Mouse (Mus musculus): ENCODE results near the gene Tns1. TPM values are rescaled to one million over a fixed set of nuclear protein-coding genes. Genes with fewer than 3 reads are reported as not detected.
A peak's percentile ranks its signal among the peaks of the same experiment; 100 is the strongest.

Gene Tns1
- polyA plus RNA-seq, 1 experiment from 2014 or later = 28.8 TPM

DNA sequence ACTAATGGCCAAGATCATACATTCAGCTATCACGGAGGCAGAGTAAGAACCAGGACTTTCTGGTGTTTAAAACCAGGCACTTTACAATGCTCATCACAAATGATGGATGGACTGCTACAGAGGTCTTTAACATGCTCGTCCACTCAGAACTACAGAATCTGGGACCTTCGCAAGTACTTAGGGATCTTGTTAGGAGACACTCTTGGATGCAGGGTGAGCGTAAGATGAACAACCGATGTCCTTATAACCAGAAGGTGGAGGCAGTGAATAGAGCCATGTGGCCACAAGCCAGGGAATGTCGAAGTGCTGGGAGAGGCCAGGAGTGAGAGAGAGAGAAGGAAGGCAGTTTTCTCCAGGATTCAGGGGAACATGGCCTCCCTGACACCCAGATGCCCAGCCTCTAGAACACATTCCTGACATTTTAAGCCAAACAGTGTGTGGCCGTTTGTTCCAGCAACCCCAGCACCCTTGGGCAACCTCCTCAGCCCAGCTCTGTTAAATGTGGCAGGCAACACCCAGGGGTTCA is 130.3 kb downstream of the Tns1 start:
- Histone ChIP-seq H3K9ac (ENCODE audit: low read length) (no peak overlapping the region), H3K27ac (replicated peaks) (peak overlapping the region; percentile 58), H3K27me3 (ENCODE audit: control insufficient read depth, insufficient read depth, low read length) (no peaks in the 10 kb centered on the region), H3K4me3 (ENCODE audit: low read depth, low read length) (no peak overlapping the region), H3K9me3 (ENCODE audit: control insufficient read depth, low read length) (no peaks in the 10 kb centered on the region), H3K4me1 (replicated peaks; ENCODE audit: control insufficient read depth, insufficient read depth) (peaks cover 5% of the 10 kb centered on the region; the same call in 1 of the 2 replicates), H3K4me2 (replicated peaks; ENCODE audit: low read depth) (no peak overlapping the region), H3K36me3 (ENCODE audit: control insufficient read depth, insufficient read depth, low read length) (peaks cover 26% of the 10 kb centered on the region; the same call in 1 of the 2 replicates)
- TF ChIP-seq EP300 (optimal IDR thresholded peaks at IDR 0.05) (no peak), CTCF (IDR thresholded peaks at IDR 0.05; ENCODE audit: low read depth) (peak; percentile 27; the same call in 1 of the 2 replicates)
- ATAC-seq (ENCODE audit: low FRiP score, low TSS enrichment) = no peak
- WGBS = 39% methylated on average over 7 of the region's 7 CpGs
- no peak for DNase-seq (ENCODE audit: low spot score)

- H3K9me3 ChIP-seq (ENCODE audit: control insufficient read depth, low read length) = no peaks in the 10 kb centered on the region
- H3K4me1 ChIP-seq (replicated peaks; ENCODE audit: control insufficient read depth, insufficient read depth) = no peaks in the 10 kb centered on the region
- DNase-seq (ENCODE audit: low spot score) (no peak), ATAC-seq (ENCODE audit: low FRiP score, low TSS enrichment) (no peak)
- TF ChIP-seq EP300 (optimal IDR thresholded peaks at IDR 0.05) (no peak), CTCF (IDR thresholded peaks at IDR 0.05; ENCODE audit: low read depth) (no peak)
- WGBS = 81% methylated on average over 7 of the region's 7 CpGs
- H3K4me3 ChIP-seq (ENCODE audit: low read depth, low read length) = no peak overlapping the region
- H3K27ac ChIP-seq (replicated peaks) = no peak overlapping the region
- peaks cover 26% of the 10 kb centered on the region; the same call in 1 of the 2 replicates for H3K36me3 ChIP-seq (ENCODE audit: control insufficient read depth, insufficient read depth, low read length)
- H3K9ac ChIP-seq (ENCODE audit: low read length) = no peak overlapping the region
- no peak overlapping the region for H3K4me2 ChIP-seq (replicated peaks; ENCODE audit: low read depth)
- no peaks in the 10 kb centered on the region for H3K27me3 ChIP-seq (ENCODE audit: control insufficient read depth, insufficient read depth, low read length)
Observed at GRCm38 (mm10) chr1:73993279-73993678, 131.0 kb downstream of the Tns1 start.

DNA sequence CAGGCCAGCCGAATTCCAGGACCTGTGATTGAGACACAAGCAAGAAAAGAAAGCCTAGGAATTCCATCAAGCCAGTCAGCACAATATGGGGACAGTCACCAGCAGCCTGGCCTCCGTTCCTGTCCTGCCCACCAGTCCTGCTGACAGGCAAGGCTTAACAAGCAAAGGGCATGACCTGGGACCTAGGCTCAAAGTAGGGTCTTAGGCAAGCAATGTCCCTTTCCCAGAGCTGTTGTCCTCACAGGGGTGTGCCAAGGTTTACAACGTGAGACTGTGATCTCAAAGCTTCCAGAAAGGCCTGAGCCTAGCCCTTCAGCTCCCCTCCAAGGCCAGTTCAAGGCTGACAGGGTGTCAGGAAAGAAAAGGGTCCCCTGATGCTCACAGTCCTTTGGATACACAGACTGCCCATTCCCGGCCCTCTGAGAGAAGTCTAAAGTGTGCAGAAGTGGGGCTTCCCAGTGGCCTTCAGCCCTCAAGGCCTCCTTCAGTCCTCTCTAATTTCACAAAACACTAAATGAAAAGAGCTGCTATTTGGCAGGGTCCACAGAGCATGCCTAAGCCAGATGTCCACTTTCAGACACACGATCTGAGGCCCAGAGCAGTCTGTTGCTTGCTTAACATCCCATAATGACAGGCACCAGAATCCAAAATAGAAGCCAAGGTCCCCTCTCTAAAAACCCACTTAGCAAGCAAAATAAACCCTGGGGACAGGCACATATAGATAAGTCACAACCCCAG is 131.9 kb downstream of the Tns1 start:
- H3K27me3 ChIP-seq (ENCODE audit: control insufficient read depth, insufficient read depth, low read length) = no peaks in the 10 kb centered on the region
- TF ChIP-seq EP300 (optimal IDR thresholded peaks at IDR 0.05) = no peak
- no peak for TF ChIP-seq CTCF (IDR thresholded peaks at IDR 0.05; ENCODE audit: low read depth)
- no peak for ATAC-seq (ENCODE audit: low FRiP score, low TSS enrichment)
- H3K9me3 ChIP-seq (ENCODE audit: control insufficient read depth, low read length) = no peaks in the 10 kb centered on the region
- no peak overlapping the region for H3K4me3 ChIP-seq (ENCODE audit: low read depth, low read length)
- H3K36me3 ChIP-seq (ENCODE audit: control insufficient read depth, insufficient read depth, low read length) = peaks cover 26% of the 10 kb centered on the region; the same call in 1 of the 2 replicates
- no peak overlapping the region for H3K9ac ChIP-seq (ENCODE audit: low read length)
- DNase-seq (ENCODE audit: low spot score) = no peak
- H3K4me2 ChIP-seq (replicated peaks; ENCODE audit: low read depth) = no peak overlapping the region
- H3K4me1 ChIP-seq (replicated peaks; ENCODE audit: control insufficient read depth, insufficient read depth) = no peaks in the 10 kb centered on the region
- WGBS = 52% methylated on average over 5 of the region's 5 CpGs
- no peak overlapping the region for H3K27ac ChIP-seq (replicated peaks)

DNA sequence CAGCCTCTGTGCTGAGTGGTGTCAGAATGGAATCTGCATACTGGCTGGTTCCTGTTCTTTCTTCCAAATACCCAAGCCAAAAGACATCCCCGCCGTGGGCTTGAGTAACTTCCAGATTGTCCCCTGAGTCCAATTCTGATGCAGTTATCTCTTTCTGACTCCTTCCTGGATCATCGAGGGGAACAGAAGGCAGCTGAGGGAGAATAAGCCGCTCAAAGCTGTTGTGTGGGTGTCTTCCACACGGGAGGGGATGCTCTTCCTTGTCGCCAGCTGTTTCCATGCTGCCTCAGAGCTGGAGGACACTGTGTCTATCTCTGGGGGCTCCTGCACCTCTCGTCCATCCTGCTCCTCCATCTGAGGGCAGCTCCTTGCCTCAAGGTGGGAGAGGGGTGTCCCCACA is 133.0 kb downstream of the Tns1 start:
- ATAC-seq (ENCODE audit: low FRiP score, low TSS enrichment) (no peak), DNase-seq (ENCODE audit: low spot score) (no peak)
- TF ChIP-seq CTCF (IDR thresholded peaks at IDR 0.05; ENCODE audit: low read depth) (no peak), EP300 (optimal IDR thresholded peaks at IDR 0.05) (no peak)
- 66% methylated on average over 7 of the region's 7 CpGs for WGBS
- H3K27me3 ChIP-seq (ENCODE audit: control insufficient read depth, insufficient read depth, low read length) = no peaks in the 10 kb centered on the region
- no peak overlapping the region for H3K4me3 ChIP-seq (ENCODE audit: low read depth, low read length)
- no peaks in the 10 kb centered on the region for H3K4me1 ChIP-seq (replicated peaks; ENCODE audit: control insufficient read depth, insufficient read depth)
- H3K9ac ChIP-seq (ENCODE audit: low read length) = no peak overlapping the region
- no peaks in the 10 kb centered on the region for H3K9me3 ChIP-seq (ENCODE audit: control insufficient read depth, low read length)
- H3K36me3 ChIP-seq (ENCODE audit: control insufficient read depth, insufficient read depth, low read length) = peaks cover 26% of the 10 kb centered on the region; the same call in 1 of the 2 replicates
- no peak overlapping the region for H3K4me2 ChIP-seq (replicated peaks; ENCODE audit: low read depth)
- no peak overlapping the region for H3K27ac ChIP-seq (replicated peaks)

DNA sequence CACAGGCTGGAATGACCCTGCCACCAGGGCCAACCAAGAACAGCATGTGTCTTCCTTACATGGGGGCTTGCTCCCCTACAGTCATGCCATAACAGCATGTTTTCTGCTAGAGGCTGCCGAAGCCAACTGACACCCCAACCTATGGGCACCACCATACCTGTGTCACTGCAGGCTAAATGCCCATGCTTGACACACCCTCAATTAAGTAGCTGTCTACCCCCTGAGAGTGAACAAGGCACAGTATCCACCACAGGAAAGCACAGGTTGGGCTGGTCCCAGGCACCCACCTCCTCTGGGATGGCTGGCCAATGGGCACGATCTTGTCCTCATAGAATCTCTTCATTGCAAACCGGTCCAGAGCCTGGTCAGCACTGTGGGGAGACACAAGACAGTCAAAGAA is 134.2 kb downstream of the Tns1 start:
- TF ChIP-seq CTCF (IDR thresholded peaks at IDR 0.05; ENCODE audit: low read depth) (no peak), EP300 (optimal IDR thresholded peaks at IDR 0.05) (no peak)
- DNase-seq (ENCODE audit: low spot score) (no peak), ATAC-seq (ENCODE audit: low FRiP score, low TSS enrichment) (no peak)
- Histone ChIP-seq H3K27ac (replicated peaks) (no peak overlapping the region), H3K4me2 (replicated peaks; ENCODE audit: low read depth) (no peak overlapping the region), H3K4me3 (ENCODE audit: low read depth, low read length) (no peak overlapping the region), H3K4me1 (replicated peaks; ENCODE audit: control insufficient read depth, insufficient read depth) (no peaks in the 10 kb centered on the region), H3K36me3 (ENCODE audit: control insufficient read depth, insufficient read depth, low read length) (peaks cover 25% of the 10 kb centered on the region), H3K9ac (ENCODE audit: low read length) (no peak overlapping the region), H3K27me3 (ENCODE audit: control insufficient read depth, insufficient read depth, low read length) (no peaks in the 10 kb centered on the region), H3K9me3 (ENCODE audit: control insufficient read depth, low read length) (no peaks in the 10 kb centered on the region)
- 84% methylated on average over 3 of the region's 3 CpGs for WGBS

DNA sequence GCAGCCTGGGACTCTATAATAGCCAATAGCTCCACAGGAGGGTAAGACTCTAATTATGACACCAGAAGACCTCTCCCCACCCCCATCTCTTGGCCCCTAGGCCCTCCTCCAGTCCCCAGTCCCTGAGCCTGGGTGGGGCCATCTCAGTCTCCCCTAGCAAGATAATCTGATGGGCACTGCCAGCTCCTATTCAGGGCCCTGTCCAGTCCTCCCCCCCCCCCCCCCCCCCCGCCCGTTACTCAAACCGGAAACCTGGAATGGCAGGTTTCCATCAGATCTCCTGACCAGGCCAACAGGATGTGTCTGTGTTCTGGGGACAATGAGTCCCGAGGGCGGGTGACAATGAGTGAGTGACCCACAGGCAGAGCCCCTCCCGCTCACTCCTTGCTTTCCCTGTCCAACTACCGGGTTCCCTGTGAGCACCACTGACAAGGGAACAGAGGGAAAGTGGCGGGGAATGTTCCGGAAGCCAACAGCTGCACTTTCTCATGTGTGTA is 136.5 kb downstream of the Tns1 start:
- no peak overlapping the region for H3K9ac ChIP-seq (ENCODE audit: low read length)
- no peak for DNase-seq (ENCODE audit: low spot score)
- peaks cover 30% of the 10 kb centered on the region for H3K36me3 ChIP-seq (ENCODE audit: control insufficient read depth, insufficient read depth, low read length)
- H3K27ac ChIP-seq (replicated peaks) = no peak overlapping the region
- no peak overlapping the region for H3K4me3 ChIP-seq (ENCODE audit: low read depth, low read length)
- H3K4me2 ChIP-seq (replicated peaks; ENCODE audit: low read depth) = no peak overlapping the region
- H3K4me1 ChIP-seq (replicated peaks; ENCODE audit: control insufficient read depth, insufficient read depth) = no peaks in the 10 kb centered on the region
- WGBS = 41% methylated on average over 6 of the region's 9 CpGs
- no peak for TF ChIP-seq CTCF (IDR thresholded peaks at IDR 0.05; ENCODE audit: low read depth)
- no peaks in the 10 kb centered on the region for H3K9me3 ChIP-seq (ENCODE audit: control insufficient read depth, low read length)
- no peaks in the 10 kb centered on the region for H3K27me3 ChIP-seq (ENCODE audit: control insufficient read depth, insufficient read depth, low read length)
- ATAC-seq (ENCODE audit: low FRiP score, low TSS enrichment) = peak; percentile 60; the same call in 1 of the 2 replicates
